Mouse (Mus musculus): ENCODE results near the gene Scd3.
"Not testable (repeated sequence)": the region's sequence is repeated elsewhere in the genome, so short reads cannot be mapped to it uniquely, and the experiment has no call there.

Gene Scd3

GRCm38 (mm10) chr19:44237471-44238006 is 34.5 kb downstream of the Scd3 start:
- DNase-seq (ENCODE audit: low read depth, low spot score), result no peak

GRCm38 (mm10) chr19:44238906-44239305 is 35.8 kb downstream of the Scd3 start:
- DNase-seq (ENCODE audit: low read depth, low spot score), result no peak

GRCm38 (mm10) chr19:44245761-44246171 is 42.7 kb downstream of the Scd3 start:
- DNase-seq (ENCODE audit: low read depth, low spot score), result no peak

GRCm38 (mm10) chr19:44246341-44246911 is 43.4 kb downstream of the Scd3 start:
- DNase-seq (ENCODE audit: low read depth, low spot score), result no peak

GRCm38 (mm10) chr19:44247281-44248080 is 44.4 kb downstream of the Scd3 start:
- no peak for DNase-seq (ENCODE audit: low read depth, low spot score)

- DNase-seq (ENCODE audit: low read depth, low spot score), result peak; percentile 90
Measured at GRCm38 (mm10) chr19:44248081-44248853, 45.2 kb downstream of the Scd3 start.

GRCm38 (mm10) chr19:44248854-44249351 is 45.8 kb downstream of the Scd3 start:
- DNase-seq (ENCODE audit: low read depth, low spot score), result no peak

GRCm38 (mm10) chr19:44251138-44251537 is 48.1 kb downstream of the Scd3 start:
- DNase-seq (ENCODE audit: low read depth, low spot score), result not testable (repeated sequence)

- DNase-seq (ENCODE audit: low read depth, low spot score), result no peak
Measured at GRCm38 (mm10) chr19:44251936-44252558, 49.0 kb downstream of the Scd3 start.

GRCm38 (mm10) chr19:44254106-44254505 is 51.0 kb downstream of the Scd3 start:
- not testable (repeated sequence) for DNase-seq (ENCODE audit: low read depth, low spot score)

GRCm38 (mm10) chr19:44257377-44257966 is 54.4 kb downstream of the Scd3 start:
- no peak for DNase-seq (ENCODE audit: low read depth, low spot score)

- no peak for DNase-seq (ENCODE audit: low read depth, low spot score)
Measured at GRCm38 (mm10) chr19:44259484-44259883, 56.4 kb downstream of the Scd3 start.

- no peak for DNase-seq (ENCODE audit: low read depth, low spot score)
Measured at GRCm38 (mm10) chr19:44260487-44260886, 57.4 kb downstream of the Scd3 start.

GRCm38 (mm10) chr19:44261774-44262173 is 58.7 kb downstream of the Scd3 start:
- DNase-seq (ENCODE audit: low read depth, low spot score), result no peak

- no peak for DNase-seq (ENCODE audit: low read depth, low spot score)
Measured at GRCm38 (mm10) chr19:44263581-44263980, 60.5 kb downstream of the Scd3 start.

GRCm38 (mm10) chr19:44264226-44264625 is 61.2 kb downstream of the Scd3 start:
- DNase-seq (ENCODE audit: low read depth, low spot score), result no peak

GRCm38 (mm10) chr19:44265300-44265699 is 62.2 kb downstream of the Scd3 start:
- DNase-seq (ENCODE audit: low read depth, low spot score), result no peak

- DNase-seq (ENCODE audit: low read depth, low spot score), result no peak
Measured at GRCm38 (mm10) chr19:44265911-44266337, 62.9 kb downstream of the Scd3 start.

- DNase-seq (ENCODE audit: low read depth, low spot score), result no peak
Measured at GRCm38 (mm10) chr19:44266458-44266823, 63.4 kb downstream of the Scd3 start.

GRCm38 (mm10) chr19:44266824-44267498 is 63.9 kb downstream of the Scd3 start:
- peak; percentile 60 for DNase-seq (ENCODE audit: low read depth, low spot score)

All from brain, embryonic 18.5 days (tissue).